Mouse (Mus musculus) liver, embryonic 13.5 days (tissue): ENCODE measurements around the gene Ppm1j. TPM values are rescaled to one million over a fixed set of nuclear protein-coding genes. Genes with fewer than 3 reads are reported as not detected.

Source experiments
- ATAC-seq: fragments of 200-750 bp; cut with Nextera tagmentation; 2 replicates; pipeline ENCODE4 v1.8.0; 2017; ENCODE audit warnings: low read depth, mild to moderate bottlenecking, moderate number of reproducible peaks, moderate library complexity
- DNase-seq: peaks from one replicate; pipeline ENCODE4 v3.0.0; 2022
- H3K27ac ChIP-seq: fragments of 300-500 bp; sonication (generic); 2 replicates; pipeline ENCODE4 v1.5.1; 2015; ENCODE audit warnings: moderate library complexity, mild to moderate bottlenecking, inconsistent platforms
- H3K27me3 ChIP-seq: fragments of 300-500 bp; sonication (generic); 2 replicates; pipeline ENCODE4 v1.6.1; 2015; ENCODE audit warnings: mild to moderate bottlenecking, inconsistent platforms
- H3K36me3 ChIP-seq: fragments of 300-500 bp; sonication (generic); 2 replicates; pipeline ENCODE4 v1.6.1; 2015; ENCODE audit warnings: mild to moderate bottlenecking, inconsistent platforms
- H3K4me1 ChIP-seq: fragments of 300-500 bp; sonication (generic); replicated peaks from 2 replicates; pipeline ENCODE4 v1.6.1; 2015; ENCODE audit warnings: inconsistent platforms
- H3K4me2 ChIP-seq: fragments of 300-500 bp; sonication (generic); 2 replicates; pipeline ENCODE4 v1.6.1; 2015; ENCODE audit warnings: inconsistent platforms, mild to moderate bottlenecking, moderate library complexity
- H3K4me3 ChIP-seq: fragments of 300-500 bp; sonication (generic); replicated peaks from 2 replicates; pipeline ENCODE4 v1.5.1; 2015; ENCODE audit warnings: mild to moderate bottlenecking, inconsistent platforms
- H3K9ac ChIP-seq: fragments of 300-500 bp; sonication (generic); 2 replicates; pipeline ENCODE4 v1.6.1; 2015; ENCODE audit warnings: mild to moderate bottlenecking, inconsistent platforms
- H3K9me3 ChIP-seq: fragments of 300-500 bp; sonication (generic); replicated peaks from 2 replicates; pipeline ENCODE4 v1.6.1; 2016; ENCODE audit warnings: inconsistent platforms
- WGBS: fragments of 180-500 bp; shearing (Covaris S2); methylation state at CpG from one replicate; pipeline ENCODE4 v1.1.7; 2015; ENCODE audit not compliant: insufficient replicate concordance; 5-methylcytosine and 5-hydroxymethylcytosine counted together
- polyA plus RNA-seq: library from polyadenylated mRNA; unstranded; fragments of >200 nt; fragmentation: Nextera tagmentation; extraction: Ambion mirVana; gene quantifications from 2 replicates; pipeline ENCODE4 v1.2.1, GENCODE M21; 2015

Gene Ppm1j
- polyA plus RNA-seq, 1 experiment from 2014 or later: 0.37 TPM

GRCm38 (mm10) chr3:104815346-104815745 is 34.5 kb downstream of the Ppm1j start:
- no peaks in the 10 kb centered on the region for H3K9me3 ChIP-seq
- H3K4me1 ChIP-seq: peaks cover 51% of the 10 kb centered on the region
- no peak for DNase-seq
- H3K4me3 ChIP-seq: no peak overlapping the region
- H3K36me3 ChIP-seq: peaks cover 16% of the 10 kb centered on the region; the same call in 1 of the 2 replicates
- 68% methylated on average over 2 of the region's 2 CpGs for WGBS
- H3K27me3 ChIP-seq: no peaks in the 10 kb centered on the region
- H3K9ac ChIP-seq: no peak overlapping the region
- no peak overlapping the region for H3K27ac ChIP-seq
- no peak overlapping the region for H3K4me2 ChIP-seq
- no peak for ATAC-seq

- Histone ChIP-seq H3K4me3 (no peak overlapping the region), H3K4me1 (peaks cover 51% of the 10 kb centered on the region), H3K27me3 (no peaks in the 10 kb centered on the region), H3K9ac (no peak overlapping the region), H3K4me2 (peak overlapping the region; percentile 90; the same call in 1 of the 2 replicates), H3K36me3 (peaks cover 24% of the 10 kb centered on the region), H3K9me3 (no peaks in the 10 kb centered on the region), H3K27ac (no peak overlapping the region)
- no peak for ATAC-seq
- DNase-seq: no peak
- WGBS: 91% methylated on average over 7 of the region's 7 CpGs
These were observed 35.3 kb downstream of the Ppm1j start for GRCm38 (mm10) chr3:104816130-104816529.

GRCm38 (mm10) chr3:104817481-104817990 is 36.7 kb downstream of the Ppm1j start:
- peak overlapping the region; percentile 70 for H3K4me3 ChIP-seq
- WGBS: under 1% methylated on average over 44 of the region's 46 CpGs
- H3K27ac ChIP-seq: peak overlapping the region; percentile 75
- ATAC-seq (peak; percentile 66), DNase-seq (peak; percentile 47)
- no peaks in the 10 kb centered on the region for H3K9me3 ChIP-seq
- peak overlapping the region; percentile 79 for H3K9ac ChIP-seq
- H3K27me3 ChIP-seq: no peaks in the 10 kb centered on the region
- H3K4me2 ChIP-seq: peak overlapping the region; percentile 90
- H3K4me1 ChIP-seq: peaks cover 43% of the 10 kb centered on the region
- peaks cover 37% of the 10 kb centered on the region for H3K36me3 ChIP-seq

- Histone ChIP-seq H3K4me1 (peaks cover 42% of the 10 kb centered on the region), H3K4me2 (peak within 1 kb of the TSS; percentile 90), H3K27me3 (no peaks in the 10 kb centered on the region), H3K4me3 (peak within 1 kb of the TSS; percentile 70), H3K9me3 (no peaks in the 10 kb centered on the region), H3K36me3 (peaks cover 38% of the 10 kb centered on the region), H3K27ac (peak within 1 kb of the TSS; percentile 75), H3K9ac (peak within 1 kb of the TSS; percentile 79)
- DNase-seq: peak; percentile 54
- WGBS: under 1% methylated on average over 40 of the region's 40 CpGs
- ATAC-seq: peak; percentile 83
These were observed 37.3 kb downstream of the Ppm1j start, which contains the start of gene Mov10 for GRCm38 (mm10) chr3:104817991-104818748. Mov10 (minus strand) TSS chr3:104818563.

- peak overlapping the region; percentile 79 for H3K9ac ChIP-seq
- H3K4me1 ChIP-seq: peaks cover 42% of the 10 kb centered on the region
- H3K4me3 ChIP-seq: peak overlapping the region; percentile 70
- H3K27me3 ChIP-seq: no peaks in the 10 kb centered on the region
- no peaks in the 10 kb centered on the region for H3K9me3 ChIP-seq
- peak overlapping the region; percentile 75 for H3K27ac ChIP-seq
- H3K4me2 ChIP-seq: peak overlapping the region; percentile 90
- WGBS: 4% methylated on average over 3 of the region's 3 CpGs
- no peak for DNase-seq
- 0 out of 2 replicates have a peak, but pooled peaks have one; percentile 18 for ATAC-seq
- peaks cover 37% of the 10 kb centered on the region for H3K36me3 ChIP-seq
These were observed 37.9 kb downstream of the Ppm1j start for GRCm38 (mm10) chr3:104818749-104819134.

GRCm38 (mm10) chr3:104820426-104820825 is 39.6 kb downstream of the Ppm1j start:
- H3K36me3 ChIP-seq: peaks cover 35% of the 10 kb centered on the region
- DNase-seq (no peak), ATAC-seq (no peak)
- H3K27me3 ChIP-seq: no peaks in the 10 kb centered on the region
- WGBS: 70% methylated on average over 1 of the region's 1 CpGs
- H3K27ac ChIP-seq: no peak overlapping the region
- no peak overlapping the region for H3K4me3 ChIP-seq
- H3K9me3 ChIP-seq: no peaks in the 10 kb centered on the region
- H3K9ac ChIP-seq: no peak overlapping the region
- peaks cover 42% of the 10 kb centered on the region for H3K4me1 ChIP-seq
- no peak overlapping the region for H3K4me2 ChIP-seq

- no peak for DNase-seq
- Histone ChIP-seq H3K9me3 (no peaks in the 10 kb centered on the region), H3K4me1 (peaks cover 24% of the 10 kb centered on the region), H3K36me3 (peaks cover 50% of the 10 kb centered on the region), H3K4me3 (no peak overlapping the region), H3K27me3 (no peaks in the 10 kb centered on the region), H3K27ac (no peak overlapping the region), H3K9ac (no peak overlapping the region), H3K4me2 (no peak overlapping the region)
- ATAC-seq: no peak
- 80% methylated on average over 3 of the region's 3 CpGs for WGBS
These were observed 41.6 kb downstream of the Ppm1j start for GRCm38 (mm10) chr3:104822413-104822812.

Other genes with a start within 250 kb of the Ppm1j start
- gene Slc16a1, start 142.4 kb upstream of the Ppm1j start, polyA plus RNA-seq: 81.9 and 106 TPM in 2 replicates
- not detected in 2 replicates for gene Fam19a3, start 784 bp downstream of the Ppm1j start, polyA plus RNA-seq
- gene Rhoc, start 7.3 kb downstream of the Ppm1j start, polyA plus RNA-seq: 19.4 and 21.5 TPM in 2 replicates
- 26.2 and 28.7 TPM in 2 replicates for gene Mov10, start 37.5 kb downstream of the Ppm1j start, polyA plus RNA-seq
- gene St7l, start 82.9 kb downstream of the Ppm1j start, polyA plus RNA-seq: 11.4 and 15.2 TPM in 2 replicates
- 98.0 and 121 TPM in 2 replicates for gene Capza1, start 83.4 kb downstream of the Ppm1j start, polyA plus RNA-seq
- gene Wnt2b, start 180.9 kb downstream of the Ppm1j start, polyA plus RNA-seq: 0.13 and 0.15 TPM in 2 replicates